Mouse (Mus musculus) spleen, adult 2 months (tissue): ENCODE measurements around the gene Gtf2h3. TPM values are rescaled to one million over a fixed set of nuclear protein-coding genes. Genes with fewer than 3 reads are reported as not detected.
"Not testable (repeated sequence)": the region's sequence is repeated elsewhere in the genome, so short reads cannot be mapped to it uniquely, and the experiment has no call there.

ENCODE experiments used
- DNase-seq, 2 experiments: peaks; one replicate each; pipeline versions ENCODE4 v3.0.0 to v3.0.0-alpha.2; 2012 to 2021; ENCODE audit warnings: low spot score in 2 of 2, low read depth in 1 of 2
- H3K27ac ChIP-seq: fragments of 200-500 bp; 2 replicates; pipeline ENCODE4 v1.5.1; 2012; ENCODE audit warnings: low read length, inconsistent platforms; ENCODE audit not compliant: insufficient read depth
- H3K27me3 ChIP-seq: fragments of 200-500 bp; 2 replicates; pipeline ENCODE4 v1.6.1; 2012; ENCODE audit warnings: mild to moderate bottlenecking, moderate library complexity, low read length, inconsistent platforms; ENCODE audit not compliant: control insufficient read depth, insufficient read depth
- H3K36me3 ChIP-seq: fragments of 200-500 bp; 2 replicates; pipeline ENCODE4 v1.6.1; 2012; ENCODE audit warnings: mild to moderate bottlenecking, low read length, inconsistent platforms; ENCODE audit not compliant: control insufficient read depth, insufficient read depth
- H3K4me1 ChIP-seq: fragments of 200-500 bp; 2 replicates; pipeline ENCODE4 v1.6.1; 2011; ENCODE audit warnings: inconsistent platforms; ENCODE audit not compliant: control insufficient read depth, insufficient read depth, insufficient read length
- H3K4me3 ChIP-seq: fragments of 200-500 bp; 2 replicates; pipeline ENCODE4 v1.5.1; 2011; ENCODE audit warnings: mild to moderate bottlenecking, inconsistent platforms; ENCODE audit not compliant: insufficient read depth, insufficient read length; ENCODE audit errors: extremely low read depth
- CTCF ChIP-seq: fragments of 200-500 bp; IDR thresholded peaks from 2 replicates; pipeline ENCODE4 v1.5.1; 2011; ENCODE audit warnings: mild to moderate bottlenecking, inconsistent platforms; ENCODE audit not compliant: insufficient read depth, insufficient read length, insufficient replicate concordance; ENCODE audit errors: extremely low read depth
- POLR2A ChIP-seq: fragments of 200-500 bp; IDR thresholded peaks from 2 replicates; pipeline ENCODE4 v1.6.1; 2011; ENCODE audit warnings: low read depth, low read length, inconsistent platforms
- whole genome bisulfite sequencing: fragments of 180-500 bp; shearing (Covaris S2); methylation state at CpG from one replicate; pipeline ENCODE4 v1.1.7; 2018; 5-methylcytosine and 5-hydroxymethylcytosine counted together
- polyA plus RNA-seq: library from polyadenylated mRNA; depleted of rRNA; stranded (reverse); fragments of >200 nt; gene quantifications from 2 replicates; pipeline ENCODE4 v1.2.3, GENCODE M21; 2012

The Gtf2h3 gene
- polyA plus RNA-seq, 1 experiment: 29.4 TPM

DNA sequence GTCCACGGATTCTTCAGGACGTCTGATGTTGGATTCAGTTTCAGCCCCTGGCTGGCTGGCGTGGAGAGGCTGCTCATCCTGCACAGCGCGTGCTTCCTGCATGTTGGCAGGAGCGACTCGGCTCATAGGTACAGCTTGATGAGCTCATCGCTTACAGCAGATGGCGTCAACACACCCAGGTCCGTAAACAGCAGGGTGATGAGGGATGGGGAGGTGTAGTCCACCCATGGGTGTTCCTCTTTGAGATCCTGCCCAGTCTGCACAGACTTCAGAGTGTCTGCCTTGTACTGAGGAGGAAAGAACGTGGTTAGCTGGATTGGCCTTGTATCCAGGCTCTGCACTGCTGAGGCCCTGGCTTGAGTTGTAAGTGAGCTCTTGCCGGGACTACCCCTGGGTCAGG, 7.9 kb upstream of the Gtf2h3 start:
- WGBS: 90% methylated on average over 12 of the region's 12 CpGs

DNA sequence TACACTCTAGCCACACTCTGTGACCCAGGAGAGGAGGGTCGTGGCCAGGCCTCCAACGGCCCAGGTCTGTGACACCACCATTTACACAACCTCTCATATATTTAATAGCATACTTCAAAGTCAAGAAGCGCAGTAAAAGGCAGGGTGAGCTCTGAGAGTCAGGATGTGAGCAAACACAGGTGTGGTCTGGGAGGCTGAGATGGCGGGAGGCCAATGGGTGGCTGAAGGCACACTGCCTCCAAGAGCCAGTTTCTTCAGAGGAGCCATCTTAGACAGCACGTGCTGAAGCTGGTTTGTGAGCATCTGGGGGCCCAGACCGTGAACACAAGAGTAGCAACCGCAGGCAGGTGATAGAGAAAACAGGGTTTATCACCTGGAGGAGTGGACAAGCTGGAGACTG, 3.5 kb upstream of the Gtf2h3 start:
- Histone ChIP-seq H3K4me3 (no peak overlapping the region), H3K27me3 (no peaks in the 10 kb centered on the region), H3K27ac (no peak overlapping the region), H3K36me3 (peaks cover 39% of the 10 kb centered on the region), H3K4me1 (peaks cover 5% of the 10 kb centered on the region; the same call in 1 of the 2 replicates)
- TF ChIP-seq POLR2A (no peak), CTCF (no peak)
- 93% methylated on average over 7 of the region's 7 CpGs for WGBS
- no peak for DNase-seq

More for the DNA sequence above, 7.9 kb upstream of the Gtf2h3 start:
- H3K4me3 ChIP-seq: no peak overlapping the region
- no peaks in the 10 kb centered on the region for H3K4me1 ChIP-seq
- TF ChIP-seq POLR2A (no peak), CTCF (no peak)
- DNase-seq: no peak
- no peaks in the 10 kb centered on the region for H3K27me3 ChIP-seq
- H3K36me3 ChIP-seq: peaks cover 55% of the 10 kb centered on the region
- H3K27ac ChIP-seq: no peak overlapping the region

DNA sequence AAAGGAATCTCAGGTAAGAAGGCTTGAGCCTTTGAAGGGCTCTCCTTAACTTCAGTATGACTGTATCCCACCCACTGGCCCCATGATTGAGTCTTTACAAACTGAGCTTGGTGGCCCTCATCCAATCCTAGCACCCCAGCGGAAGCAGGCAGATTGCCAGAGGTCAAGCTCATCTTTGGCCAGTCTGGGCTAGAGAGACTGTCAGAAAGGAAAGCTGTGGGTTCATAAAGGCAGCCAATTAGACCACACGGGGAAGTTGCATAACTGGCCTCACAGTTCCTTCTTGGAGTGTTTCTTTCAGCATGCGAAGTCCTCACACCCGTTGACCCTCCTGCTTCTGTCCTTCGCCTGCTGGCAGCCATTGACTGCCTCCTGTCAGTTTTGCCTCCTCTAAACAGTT, 3.6 kb downstream of the Gtf2h3 start:
- 49% methylated on average over 5 of the region's 5 CpGs for WGBS
- Histone ChIP-seq H3K27ac (no peak overlapping the region), H3K4me1 (peaks cover 5% of the 10 kb centered on the region; the same call in 1 of the 2 replicates), H3K27me3 (no peaks in the 10 kb centered on the region), H3K36me3 (peaks cover 7% of the 10 kb centered on the region), H3K4me3 (no peak overlapping the region)
- TF ChIP-seq CTCF (no peak), POLR2A (no peak)
- DNase-seq: no peak

DNA sequence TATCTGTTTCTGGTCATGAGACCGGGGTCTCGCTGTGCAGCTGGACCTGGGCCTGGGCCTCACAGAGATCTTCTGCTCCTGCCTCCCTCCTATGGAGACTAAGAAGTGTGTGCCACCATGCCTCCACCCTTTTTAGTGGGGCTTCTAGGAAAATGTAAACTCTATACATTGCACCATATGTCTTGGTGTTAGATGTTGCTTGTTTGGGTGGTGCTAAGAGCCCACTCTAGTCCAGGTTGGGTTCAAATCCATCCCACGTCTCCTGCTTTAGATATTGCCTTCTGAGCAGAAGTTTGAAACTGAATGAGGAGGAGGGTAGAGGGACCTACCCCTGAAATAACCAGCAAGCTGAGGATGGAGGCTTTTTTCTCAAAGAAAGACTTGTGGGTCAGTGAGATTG, 13.8 kb downstream of the Gtf2h3 start:
- Histone ChIP-seq H3K4me1 (no peaks in the 10 kb centered on the region), H3K36me3 (peaks cover 26% of the 10 kb centered on the region), H3K27ac (no peak overlapping the region), H3K4me3 (no peak overlapping the region), H3K27me3 (no peaks in the 10 kb centered on the region)
- DNase-seq: no peak
- no peak for TF ChIP-seq CTCF
- no peak for TF ChIP-seq POLR2A
- WGBS: 96% methylated on average over 3 of the region's 3 CpGs

DNA sequence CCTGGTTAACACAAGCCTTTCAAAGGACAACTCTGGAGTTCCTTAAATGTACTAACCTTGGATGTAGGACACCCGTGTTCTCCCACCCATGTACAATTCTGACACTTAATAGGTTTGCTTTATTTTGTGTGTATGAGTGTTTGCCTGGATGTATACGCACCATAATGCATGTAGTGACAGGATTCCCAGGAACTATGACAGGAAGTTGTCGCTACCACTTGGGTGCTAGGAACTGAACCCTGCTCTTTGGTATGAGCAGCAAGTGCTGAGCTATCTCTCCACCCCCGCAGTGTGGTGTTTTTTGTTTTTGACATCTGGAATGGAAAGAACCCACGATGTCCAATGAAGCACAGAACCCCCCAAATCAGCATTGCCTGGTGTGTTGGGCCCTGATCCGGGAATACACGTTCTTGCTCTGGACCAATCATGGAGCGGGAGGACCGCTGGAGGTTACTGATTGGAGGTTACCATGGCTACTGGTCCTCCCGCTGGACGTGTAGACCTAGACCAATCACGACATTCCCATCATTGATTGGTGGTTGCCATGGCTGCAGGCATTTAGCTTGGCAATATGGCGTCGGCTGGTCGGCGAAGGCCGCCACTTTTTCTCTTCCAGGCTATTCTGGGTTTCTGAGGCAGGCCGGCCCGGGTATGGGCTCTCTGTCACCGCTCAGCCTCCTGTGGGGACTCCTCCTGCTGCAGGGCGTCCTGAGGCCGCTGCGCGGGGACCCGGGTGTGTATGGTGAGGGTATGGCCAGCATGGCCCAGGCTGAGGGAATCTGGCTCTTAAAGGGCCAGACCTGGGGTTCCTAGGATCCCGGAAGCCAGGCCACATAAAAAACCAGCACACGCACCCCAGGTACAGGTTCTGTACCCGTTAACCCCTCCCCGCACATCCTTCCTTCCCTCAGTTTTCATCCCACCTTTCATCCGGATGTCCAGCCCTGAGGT, 19.6 kb downstream of the Gtf2h3 start:
- Histone ChIP-seq H3K27me3 (no peaks in the 10 kb centered on the region), H3K4me1 (no peaks in the 10 kb centered on the region), H3K36me3 (peaks cover 18% of the 10 kb centered on the region), H3K27ac (no peak overlapping the region), H3K4me3 (peak overlapping the region; percentile 49)
- peak; percentile 67 to 71 for DNase-seq
- 22% methylated on average over 30 of the region's 30 CpGs for WGBS
- TF ChIP-seq POLR2A (no peak), CTCF (no peak)

DNA sequence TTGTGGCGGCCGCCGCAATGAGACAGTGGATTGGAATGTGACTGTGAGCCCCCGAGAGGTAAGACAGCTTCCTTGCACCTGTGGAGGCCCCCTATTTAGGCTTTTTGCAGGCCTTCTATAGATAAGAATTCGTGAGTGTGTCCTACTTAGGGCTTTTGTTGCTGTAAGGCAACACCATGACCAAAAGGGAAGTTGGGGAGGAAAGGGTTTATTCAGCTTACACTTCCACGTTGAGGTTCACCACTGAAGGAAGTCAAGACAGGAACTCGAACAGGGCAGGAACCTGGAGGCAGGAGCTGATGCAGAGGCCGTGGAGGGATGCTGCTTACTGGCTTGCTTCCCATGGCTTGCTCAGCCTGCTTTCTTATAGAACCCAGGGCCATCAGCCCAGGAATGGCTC, 20.8 kb downstream of the Gtf2h3 start:
- H3K4me1 ChIP-seq, H3K36me3 ChIP-seq, H3K27ac ChIP-seq, H3K4me3 ChIP-seq, H3K27me3 ChIP-seq, DNase-seq: not testable (repeated sequence)
- 35% methylated on average over 8 of the region's 8 CpGs for WGBS

DNA sequence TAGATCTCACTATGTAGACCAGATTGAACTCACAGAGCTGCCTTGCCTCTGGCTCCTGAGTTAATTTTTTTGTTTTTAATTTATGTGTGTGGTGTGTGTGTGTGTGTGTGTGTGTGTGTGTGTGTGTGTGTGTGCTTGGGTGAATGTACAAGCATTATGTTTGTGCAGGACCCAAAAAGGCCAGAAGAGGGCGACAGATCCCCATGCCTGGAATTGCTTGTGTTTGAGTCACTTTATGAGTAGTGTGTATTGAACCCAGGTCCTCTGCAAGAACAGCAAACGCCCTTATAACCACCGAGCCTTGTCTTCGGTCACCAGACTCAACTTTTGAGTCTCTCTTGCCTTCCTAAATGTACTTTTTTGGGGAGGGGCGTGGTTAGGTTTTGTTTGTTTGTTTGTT, 23.4 kb downstream of the Gtf2h3 start:
- Histone ChIP-seq H3K4me3 (no peak overlapping the region), H3K36me3 (no peaks in the 10 kb centered on the region), H3K27me3 (no peaks in the 10 kb centered on the region), H3K4me1 (no peaks in the 10 kb centered on the region), H3K27ac (no peak overlapping the region)
- peak in 1 of 2 experiments; percentile 22 for DNase-seq
- TF ChIP-seq POLR2A (no peak), CTCF (peak; percentile 42; the same call in 1 of the 2 replicates)
- WGBS: 67% methylated on average over 5 of the region's 5 CpGs
